Mouse (Mus musculus) lung, postnatal 36 days (tissue): ENCODE measurements around the gene Echs1.
A peak's percentile ranks its signal among the peaks of the same experiment; 100 is the strongest.
"Not testable (repeated sequence)": the region's sequence is repeated elsewhere in the genome, so short reads cannot be mapped to it uniquely, and the experiment has no call there.

Source experiments
- DNase-seq: peaks from one replicate; pipeline ENCODE4 v3.0.0; 2022; ENCODE audit warnings: mixed read lengths

The Echs1 gene

GRCm38 (mm10) chr7:140116329-140117054 lies at the start of gene Echs1:
Gene Echs1, minus strand, starts transcription at chr7:140116476.
- peak; percentile 96 for DNase-seq

- DNase-seq = no peak
These were observed 48.4 kb upstream of the Echs1 start, which contains the start of gene Olfr522 for GRCm38 (mm10) chr7:140164664-140165063. Gene Olfr522, minus strand, starts transcription at chr7:140164764.

GRCm38 (mm10) chr7:140160363-140160762 lies 44.1 kb upstream of the Echs1 start:
- no peak for DNase-seq

DNA sequence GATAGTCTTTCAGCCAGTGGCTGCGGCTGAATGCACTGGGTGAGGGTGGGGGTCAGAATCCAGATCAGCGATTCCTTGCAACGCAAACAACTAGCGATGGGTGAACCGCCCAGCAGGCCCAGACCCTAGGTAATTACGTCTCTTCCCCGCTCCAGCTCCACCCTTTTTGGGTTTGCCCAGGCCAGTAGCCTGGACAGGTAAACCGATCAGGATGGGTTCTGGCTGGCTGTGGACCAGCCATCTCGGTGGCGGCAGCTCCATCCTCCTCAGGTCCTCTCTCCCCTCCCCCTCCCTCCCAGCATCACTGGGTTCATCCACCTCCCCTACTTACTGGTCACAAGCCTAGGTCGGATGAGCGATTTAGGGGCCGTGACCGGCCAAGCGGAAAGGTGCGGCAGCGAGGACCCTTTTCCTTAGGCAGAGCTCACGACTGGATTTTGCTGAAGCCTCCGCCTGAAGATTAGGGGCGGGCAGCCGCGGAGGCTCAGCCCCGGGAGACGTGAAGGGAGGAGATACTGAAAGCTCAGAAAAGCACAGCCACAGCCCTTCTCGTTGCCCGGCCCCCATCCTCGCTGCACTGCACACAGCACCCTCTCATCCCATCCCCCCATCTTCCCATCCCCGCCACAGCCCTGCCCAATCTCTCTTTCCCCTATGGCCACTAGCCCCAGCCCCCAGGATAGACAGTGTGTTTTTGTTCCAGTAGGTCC lies 38.1 kb upstream of the Echs1 start, which contains the start of gene Sprn:
Sprn (minus strand) TSS at position 660 of the 710 bp plus-strand sequence.
- no peak for DNase-seq

GRCm38 (mm10) chr7:140153829-140154217 lies 37.5 kb upstream of the Echs1 start:
- DNase-seq = no peak

DNA sequence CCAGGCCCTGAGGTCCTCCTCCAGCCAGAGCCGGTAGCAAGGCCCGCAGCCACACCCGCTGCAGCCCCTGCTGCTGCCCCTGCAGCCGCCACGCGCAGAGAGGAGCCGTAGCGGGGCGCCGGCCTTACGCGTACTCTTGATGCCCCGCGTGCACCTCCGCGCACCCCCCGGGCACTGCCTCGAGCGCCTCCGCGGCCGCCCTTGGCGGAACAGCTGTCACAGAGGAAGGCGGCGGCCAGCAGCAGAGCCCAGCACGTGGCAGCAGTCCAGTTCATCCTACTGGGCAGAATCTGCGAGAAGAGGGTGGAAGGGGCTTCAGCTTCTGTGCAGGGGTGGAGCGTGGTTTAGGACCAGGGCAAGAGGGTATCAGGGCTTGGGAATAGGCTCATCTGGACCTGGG lies 37.1 kb upstream of the Echs1 start:
- no peak for DNase-seq

DNA sequence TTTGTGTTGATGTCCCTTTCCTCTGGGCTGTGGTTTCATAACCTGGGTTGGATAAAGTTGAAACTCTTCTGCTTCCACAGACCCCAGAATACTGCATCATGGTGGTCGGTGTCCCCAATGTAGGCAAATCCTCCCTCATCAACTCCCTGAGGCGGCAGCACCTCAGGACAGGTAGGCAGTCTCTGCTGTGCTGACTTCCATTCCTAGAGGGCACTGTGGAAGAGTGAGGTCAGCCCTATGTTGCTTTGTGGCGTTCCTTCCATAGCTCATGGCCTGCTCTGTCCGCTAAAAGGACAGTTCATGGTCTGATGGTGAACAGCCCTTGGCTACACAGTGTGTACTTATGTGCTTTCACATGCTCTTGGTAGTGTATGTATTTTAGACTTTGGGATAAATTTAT lies 28.3 kb upstream of the Echs1 start:
- DNase-seq = no peak

DNA sequence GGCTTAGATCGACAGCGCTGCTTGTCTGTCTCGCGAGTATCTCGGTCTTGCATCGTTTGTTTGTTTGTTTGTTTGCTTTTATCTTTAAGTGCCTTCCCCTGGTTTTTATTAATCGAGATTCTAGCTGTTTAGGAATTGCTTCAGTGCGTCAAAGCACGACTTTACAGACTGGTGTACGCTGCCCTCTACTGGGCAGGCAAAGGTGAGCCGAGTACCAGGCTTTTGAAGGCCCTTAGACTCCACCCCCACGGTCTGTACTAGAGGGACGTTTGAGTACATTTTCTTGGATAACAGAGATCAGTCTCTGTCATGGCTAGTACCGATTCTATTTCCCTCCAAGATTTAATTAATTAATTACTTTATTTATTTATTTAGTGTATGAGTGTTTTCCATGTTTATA lies 25.1 kb upstream of the Echs1 start:
- peak; percentile 87 for DNase-seq

GRCm38 (mm10) chr7:140138021-140138310 lies 21.7 kb upstream of the Echs1 start:
- no peak for DNase-seq

- peak; percentile 97 for DNase-seq
These were observed 21.1 kb upstream of the Echs1 start, which contains the start of gene Mtg1 for GRCm38 (mm10) chr7:140137135-140138020. Gene Mtg1, plus strand, starts transcription at chr7:140137564.

GRCm38 (mm10) chr7:140135106-140135770 lies 19.0 kb upstream of the Echs1 start:
- DNase-seq = no peak

- DNase-seq = not testable (repeated sequence)
These were observed 17.8 kb upstream of the Echs1 start for GRCm38 (mm10) chr7:140134033-140134432.

DNA sequence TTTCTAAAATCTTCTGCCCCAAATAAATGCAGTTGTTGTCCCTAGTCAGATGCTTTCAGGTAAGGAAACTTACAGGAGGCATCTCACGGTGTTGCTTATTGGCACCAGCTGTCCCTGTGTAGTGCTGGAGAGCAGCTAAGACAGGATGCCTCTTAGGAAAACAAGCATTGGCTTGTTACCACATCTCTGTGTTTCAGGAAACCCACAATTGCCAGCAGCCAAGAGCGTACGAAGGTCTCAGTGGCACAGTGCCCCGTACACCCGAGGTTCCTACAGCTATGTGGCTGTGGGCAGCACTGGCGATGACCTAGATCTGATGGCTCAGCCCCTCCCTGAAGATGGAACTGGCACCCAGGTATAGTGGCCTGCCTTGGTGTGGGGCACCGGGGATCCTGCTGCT lies 15.9 kb upstream of the Echs1 start:
- DNase-seq = not testable (repeated sequence)

GRCm38 (mm10) chr7:140127911-140128310 lies 11.6 kb upstream of the Echs1 start:
- no peak for DNase-seq

GRCm38 (mm10) chr7:140126934-140127333 lies 10.7 kb upstream of the Echs1 start:
- DNase-seq = no peak

DNA sequence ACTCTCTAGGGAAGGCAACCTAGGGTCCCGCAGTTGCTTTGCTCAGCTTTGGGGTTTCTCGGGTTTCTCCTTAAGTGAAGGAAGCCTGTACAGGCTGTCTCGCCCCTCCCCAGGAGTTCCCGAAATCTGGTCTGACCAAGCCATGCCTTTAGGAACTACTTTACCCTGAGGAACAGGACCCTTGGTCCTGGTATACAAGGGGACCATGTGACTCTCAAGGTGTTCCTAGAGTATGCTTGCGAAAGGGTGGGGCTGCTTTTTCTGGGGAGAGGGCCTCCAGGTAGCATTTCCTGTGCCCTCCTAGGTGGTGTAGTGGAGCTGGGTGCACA lies 9.7 kb upstream of the Echs1 start:
- DNase-seq = peak; percentile 11

DNA sequence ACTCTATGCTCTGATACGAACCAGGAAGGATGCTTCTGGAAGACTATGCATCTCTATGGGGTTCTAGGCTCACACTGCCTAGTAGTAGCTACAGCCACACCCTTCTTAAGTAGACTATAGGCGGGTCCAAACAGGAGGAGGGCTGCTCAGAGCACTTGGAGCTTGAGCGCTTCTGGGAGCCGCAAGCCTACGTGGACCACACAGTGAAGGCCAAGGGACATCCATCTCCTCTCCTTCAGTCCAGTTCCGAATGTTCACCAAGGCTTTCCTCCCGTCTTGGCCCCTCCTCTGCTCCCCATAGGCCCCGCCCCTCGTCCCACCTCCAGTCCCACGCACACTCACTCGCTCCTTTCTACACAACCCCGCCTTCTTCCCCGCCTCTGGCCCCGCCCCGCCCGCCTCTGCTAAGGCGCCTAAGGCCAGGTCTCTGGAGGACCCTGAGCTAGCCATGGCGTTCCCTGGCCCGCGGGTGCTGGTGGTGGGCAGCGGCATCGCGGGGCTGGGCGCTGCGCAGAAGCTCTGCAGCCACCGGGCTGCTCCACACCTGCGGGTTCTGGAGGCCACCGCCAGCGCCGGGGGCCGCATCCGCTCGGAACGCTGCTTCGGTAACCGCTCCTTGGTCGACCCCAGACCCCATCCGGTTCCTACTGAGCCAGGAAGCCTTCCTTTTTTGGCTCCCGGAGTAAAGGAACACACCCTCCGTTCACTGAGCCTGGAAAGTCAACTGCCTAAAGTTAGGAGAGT lies 9.2 kb upstream of the Echs1 start:
- peak; percentile 98 for DNase-seq

DNA sequence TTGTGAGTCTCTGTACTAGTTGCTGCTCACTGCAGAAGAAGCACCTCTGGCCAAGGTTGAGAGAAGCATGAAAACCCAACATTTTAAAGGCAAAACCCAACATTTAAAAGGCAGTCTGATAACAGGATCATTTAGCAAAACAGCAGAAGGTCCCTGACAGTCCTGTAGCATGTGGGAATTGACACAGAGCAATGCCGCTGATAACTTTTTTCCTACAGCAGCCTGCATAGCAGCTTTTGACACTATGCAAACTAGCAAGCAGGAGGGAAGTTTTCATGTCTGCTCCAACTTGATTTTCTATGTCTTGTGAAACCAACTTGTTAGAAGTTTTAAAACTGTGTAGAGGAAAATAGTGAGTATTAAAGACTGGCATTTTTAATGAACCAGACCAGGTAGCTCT lies 8.1 kb upstream of the Echs1 start:
- no peak for DNase-seq

- DNase-seq = no peak
These were observed 6.5 kb upstream of the Echs1 start for GRCm38 (mm10) chr7:140122765-140123164.

- DNase-seq = no peak
These were observed 5.1 kb upstream of the Echs1 start for GRCm38 (mm10) chr7:140121338-140121910.

DNA sequence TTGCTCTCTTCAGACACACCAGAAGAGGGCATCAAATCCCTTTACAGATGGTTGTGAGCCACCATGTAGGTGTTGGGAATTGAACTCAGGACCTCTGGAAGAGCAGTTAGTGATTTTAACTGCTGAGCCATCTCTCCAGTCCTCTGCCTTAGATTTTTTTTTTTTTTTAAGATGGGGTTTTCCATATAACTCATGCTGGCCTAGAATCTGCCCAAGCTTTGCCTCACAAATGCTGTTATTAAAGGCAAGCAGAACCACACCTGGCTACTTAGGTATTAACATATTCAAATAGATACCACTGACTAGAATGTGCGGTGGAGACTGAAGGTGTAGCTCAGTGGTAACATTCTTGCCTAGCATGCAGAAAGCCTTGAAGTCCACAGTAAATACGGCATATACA lies 4.2 kb upstream of the Echs1 start:
- no peak for DNase-seq
